Mouse (Mus musculus): ENCODE results near the gene Gm28374.

DNA sequence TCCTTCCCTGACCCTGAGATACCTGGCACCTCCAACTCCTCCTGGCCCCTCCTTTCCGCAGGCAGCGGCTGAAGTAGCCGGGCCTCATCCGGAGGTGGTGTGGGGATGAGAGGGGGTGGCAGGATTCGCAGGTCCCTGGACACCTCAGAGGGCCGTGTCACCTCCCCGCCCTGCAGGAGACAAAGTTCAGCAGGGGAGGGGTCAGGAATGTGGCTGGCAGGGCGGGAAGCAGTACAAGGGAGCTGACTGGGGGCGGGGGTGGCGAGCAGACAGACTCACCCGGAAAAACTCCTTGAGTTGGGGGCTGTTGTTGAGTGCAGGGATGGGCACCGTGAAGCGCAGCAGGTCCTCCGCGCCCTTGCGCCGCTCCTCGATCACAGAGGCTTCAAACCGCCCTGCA lies 39.7 kb upstream of the Gm28374 start:
- TF ChIP-seq MAX (IDR thresholded peaks at IDR 0.05): no peak
- TF ChIP-seq CTCF (IDR thresholded peaks at IDR 0.05; ENCODE audit: control insufficient read depth, insufficient read depth, insufficient read length): no peak
- no peak for TF ChIP-seq USF1 (IDR thresholded peaks at IDR 0.05; ENCODE audit: low read depth)

Measured in C2C12 (cell line).